Mouse (Mus musculus): ENCODE results near the gene H60b. TPM values are rescaled to one million over a fixed set of nuclear protein-coding genes. Genes with fewer than 3 reads are reported as not detected.
A peak's percentile ranks its signal among the peaks of the same experiment; 100 is the strongest.
"Not testable (repeated sequence)": the region's sequence is repeated elsewhere in the genome, so short reads cannot be mapped to it uniquely, and the experiment has no call there.

H60b gene
- polyA plus RNA-seq, 1 experiment from 2014 or later, result 0.49 TPM

DNA sequence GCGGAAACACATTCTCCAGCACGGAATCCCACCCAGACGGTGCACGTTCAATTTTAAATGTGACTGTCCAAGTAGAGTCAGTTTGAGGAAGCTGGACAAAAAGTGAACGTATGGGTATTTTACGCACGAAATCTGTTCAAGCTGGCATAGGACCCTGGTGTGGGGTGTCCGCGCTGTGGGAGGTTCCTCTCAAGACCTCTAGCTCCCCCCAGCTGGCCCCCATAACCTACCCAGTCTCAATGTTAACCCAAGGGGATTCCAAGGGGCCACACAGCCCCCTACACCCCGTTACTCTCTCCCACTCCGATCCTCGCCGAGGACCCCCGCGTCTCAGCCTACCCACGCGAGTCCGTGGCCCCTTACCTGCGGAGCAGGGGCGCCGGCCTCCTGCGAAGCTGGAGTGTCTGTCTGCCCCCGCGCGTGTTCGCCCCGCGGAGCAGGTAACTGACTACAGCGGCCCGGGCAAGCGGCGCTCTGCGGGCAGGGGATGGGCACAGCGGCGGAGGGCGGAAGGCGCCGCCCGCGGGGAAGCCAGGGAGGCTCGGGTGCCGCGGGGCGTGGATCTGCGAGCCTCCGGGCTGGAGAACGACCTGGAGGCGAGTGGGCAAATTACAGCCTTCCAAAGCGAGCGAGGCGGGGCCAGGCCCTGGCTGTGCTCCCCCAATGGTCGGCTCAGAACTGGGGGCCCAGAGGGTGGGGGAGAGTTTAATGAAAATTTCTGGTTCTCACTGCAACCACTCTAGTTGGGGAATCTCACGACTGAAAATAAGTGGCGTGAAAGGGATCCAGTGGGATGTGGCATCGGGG lies 7.1 kb upstream of the H60b start:
- H3K9ac ChIP-seq (ENCODE audit: low read length); H3K27ac ChIP-seq (ENCODE audit: low read length); H3K36me3 ChIP-seq (ENCODE audit: control insufficient read depth, insufficient read depth, low read length); ATAC-seq (ENCODE audit: insufficient read depth, low FRiP score); H3K9me3 ChIP-seq (replicated peaks; ENCODE audit: control insufficient read depth, low read length): not testable (repeated sequence)
- peak overlapping the region; percentile 20 for H3K4me3 ChIP-seq (replicated peaks; ENCODE audit: low read length)
- peak overlapping the region; percentile 93; the same call in 1 of the 2 replicates for H3K4me2 ChIP-seq (ENCODE audit: low read depth, low read length)
- H3K4me1 ChIP-seq (ENCODE audit: control insufficient read depth, insufficient read depth, low read length), result peaks cover 16% of the 10 kb centered on the region
- H3K27me3 ChIP-seq (ENCODE audit: control insufficient read depth, insufficient read depth, low read length), result peaks cover 23% of the 10 kb centered on the region
- 1% methylated on average over 54 of the region's 55 CpGs for WGBS

DNA sequence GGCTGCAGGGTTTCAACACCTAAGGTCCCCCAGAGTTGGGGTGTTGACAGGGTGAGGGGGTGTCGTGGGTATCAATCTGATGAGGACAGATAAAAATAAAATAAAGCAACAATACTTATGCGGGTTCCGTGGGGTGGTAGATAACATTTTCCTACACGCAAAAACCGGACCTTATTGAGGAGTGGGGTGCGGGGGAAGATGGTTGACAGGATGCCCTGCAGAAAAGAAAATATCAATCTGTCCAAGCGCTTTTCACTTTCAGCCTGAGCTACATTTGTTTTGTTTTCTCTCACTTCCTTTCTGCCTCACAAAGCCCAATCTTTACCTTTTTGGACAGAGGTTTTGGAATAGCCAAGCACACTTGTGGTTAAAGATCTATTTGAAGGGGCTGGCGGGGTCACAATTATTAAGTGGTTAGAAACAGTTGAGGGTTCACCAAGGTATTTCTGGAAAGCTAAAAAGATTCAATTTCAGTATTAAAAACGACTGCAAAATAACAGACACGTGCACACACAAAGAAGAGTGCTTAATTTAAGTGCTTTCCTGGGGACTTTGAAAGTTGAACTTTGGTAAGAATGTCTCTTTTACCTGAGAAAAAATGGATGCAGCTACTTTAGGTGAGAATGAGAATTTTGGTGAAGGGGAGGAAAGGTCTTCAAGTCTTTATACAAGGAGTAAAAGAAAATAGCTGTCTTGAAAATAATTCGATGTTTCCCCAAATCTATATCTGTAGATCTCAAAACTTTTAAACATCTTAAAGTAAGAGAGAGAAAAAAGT lies 6.3 kb upstream of the H60b start:
- not testable (repeated sequence) for H3K4me3 ChIP-seq (replicated peaks; ENCODE audit: low read length); H3K9me3 ChIP-seq (replicated peaks; ENCODE audit: control insufficient read depth, low read length); H3K4me2 ChIP-seq (ENCODE audit: low read depth, low read length); H3K36me3 ChIP-seq (ENCODE audit: control insufficient read depth, insufficient read depth, low read length); H3K9ac ChIP-seq (ENCODE audit: low read length); ATAC-seq (ENCODE audit: insufficient read depth, low FRiP score); H3K27ac ChIP-seq (ENCODE audit: low read length)
- Histone ChIP-seq H3K4me1 (ENCODE audit: control insufficient read depth, insufficient read depth, low read length) (peaks cover 16% of the 10 kb centered on the region), H3K27me3 (ENCODE audit: control insufficient read depth, insufficient read depth, low read length) (peaks cover 31% of the 10 kb centered on the region)
- WGBS, result 8% methylated on average over 11 of the region's 11 CpGs

DNA sequence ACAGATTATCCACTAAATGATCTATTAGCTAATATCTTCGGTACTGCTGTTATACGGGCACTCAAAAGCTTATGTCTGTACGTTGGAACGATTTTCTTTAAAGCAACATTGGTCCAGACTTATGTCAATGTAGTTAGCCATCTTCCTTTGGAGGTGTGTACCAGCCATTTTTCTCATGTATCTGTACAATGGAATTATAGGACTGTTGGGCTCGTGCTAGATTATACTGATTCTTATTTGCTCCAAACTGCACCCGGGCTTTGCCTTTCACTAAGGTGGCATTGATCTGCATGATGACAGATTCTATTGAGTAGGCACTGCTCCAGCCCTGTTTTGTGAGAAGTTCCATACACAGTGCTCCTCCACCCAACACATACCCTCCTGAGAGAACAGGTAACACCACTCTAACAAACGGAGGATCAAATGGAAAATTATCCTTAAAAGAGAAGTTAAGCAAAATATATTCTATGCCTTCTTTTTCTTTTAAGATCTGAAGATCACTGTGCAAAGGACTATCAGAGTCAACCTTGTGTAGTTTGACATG lies 5.2 kb upstream of the H60b start:
- H3K36me3 ChIP-seq (ENCODE audit: control insufficient read depth, insufficient read depth, low read length); H3K27ac ChIP-seq (ENCODE audit: low read length); H3K9me3 ChIP-seq (replicated peaks; ENCODE audit: control insufficient read depth, low read length); H3K9ac ChIP-seq (ENCODE audit: low read length); H3K4me3 ChIP-seq (replicated peaks; ENCODE audit: low read length); H3K4me2 ChIP-seq (ENCODE audit: low read depth, low read length); ATAC-seq (ENCODE audit: insufficient read depth, low FRiP score): not testable (repeated sequence)
- peaks cover 16% of the 10 kb centered on the region for H3K4me1 ChIP-seq (ENCODE audit: control insufficient read depth, insufficient read depth, low read length)
- H3K27me3 ChIP-seq (ENCODE audit: control insufficient read depth, insufficient read depth, low read length), result peaks cover 34% of the 10 kb centered on the region
- 6% methylated on average over 6 of the region's 7 CpGs for WGBS

GRCm38 (mm10) chr10:22154127-22154526 lies 4.3 kb upstream of the H60b start:
- peak overlapping the region; percentile 51 for H3K4me2 ChIP-seq (ENCODE audit: low read depth, low read length)
- not testable (repeated sequence) for H3K36me3 ChIP-seq (ENCODE audit: control insufficient read depth, insufficient read depth, low read length); H3K9ac ChIP-seq (ENCODE audit: low read length); ATAC-seq (ENCODE audit: insufficient read depth, low FRiP score); H3K9me3 ChIP-seq (replicated peaks; ENCODE audit: control insufficient read depth, low read length); H3K27ac ChIP-seq (ENCODE audit: low read length)
- WGBS, result under 1% methylated on average over 38 of the region's 38 CpGs
- peak overlapping the region; percentile 42 for H3K4me3 ChIP-seq (replicated peaks; ENCODE audit: low read length)
- H3K4me1 ChIP-seq (ENCODE audit: control insufficient read depth, insufficient read depth, low read length), result peaks cover 16% of the 10 kb centered on the region
- peaks cover 41% of the 10 kb centered on the region for H3K27me3 ChIP-seq (ENCODE audit: control insufficient read depth, insufficient read depth, low read length)

GRCm38 (mm10) chr10:22154871-22155799 lies 3.3 kb upstream of the H60b start:
- Histone ChIP-seq H3K9ac (ENCODE audit: low read length) (no peak overlapping the region), H3K27ac (ENCODE audit: low read length) (no peak overlapping the region), H3K4me2 (ENCODE audit: low read depth, low read length) (no peak overlapping the region), H3K4me1 (ENCODE audit: control insufficient read depth, insufficient read depth, low read length) (peaks cover 11% of the 10 kb centered on the region), H3K36me3 (ENCODE audit: control insufficient read depth, insufficient read depth, low read length) (no peaks in the 10 kb centered on the region), H3K9me3 (replicated peaks; ENCODE audit: control insufficient read depth, low read length) (no peaks in the 10 kb centered on the region), H3K4me3 (replicated peaks; ENCODE audit: low read length) (no peak overlapping the region), H3K27me3 (ENCODE audit: control insufficient read depth, insufficient read depth, low read length) (peaks cover 42% of the 10 kb centered on the region)
- WGBS, result 36% methylated on average over 3 of the region's 3 CpGs
- ATAC-seq (ENCODE audit: insufficient read depth, low FRiP score), result no peak

DNA sequence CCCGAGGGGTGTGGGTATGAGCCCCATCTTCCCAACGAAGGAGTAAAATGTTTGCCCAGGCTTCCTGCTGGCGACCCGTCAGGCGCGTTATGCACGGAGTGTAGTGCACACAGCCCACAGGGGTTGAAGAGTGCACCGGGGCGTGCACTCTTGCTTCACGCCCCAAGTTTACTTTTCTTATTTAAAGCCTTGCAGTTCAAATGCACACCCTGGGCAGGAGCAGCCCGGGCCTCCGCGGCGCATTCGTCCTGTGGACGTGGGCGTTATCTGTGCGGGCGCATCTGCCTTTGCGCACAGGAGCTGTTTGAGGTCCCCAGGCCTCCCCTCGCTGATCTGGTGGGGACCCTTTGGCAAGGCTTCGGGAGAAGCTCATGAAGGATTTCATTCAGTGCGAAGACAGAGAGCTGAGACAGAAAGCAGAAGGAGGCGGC lies 760 bp downstream of the H60b start:
- H3K4me1 ChIP-seq (ENCODE audit: control insufficient read depth, insufficient read depth, low read length), result no peaks in the 10 kb centered on the region
- peak overlapping the region; percentile 50 for H3K4me2 ChIP-seq (ENCODE audit: low read depth, low read length)
- H3K4me3 ChIP-seq (replicated peaks; ENCODE audit: low read length), result peak overlapping the region; percentile 45
- no peaks in the 10 kb centered on the region for H3K9me3 ChIP-seq (replicated peaks; ENCODE audit: control insufficient read depth, low read length)
- H3K27me3 ChIP-seq (ENCODE audit: control insufficient read depth, insufficient read depth, low read length), result peaks cover 38% of the 10 kb centered on the region
- 1% methylated on average over 24 of the region's 24 CpGs for WGBS
- H3K27ac ChIP-seq (ENCODE audit: low read length), result no peak overlapping the region
- no peaks in the 10 kb centered on the region for H3K36me3 ChIP-seq (ENCODE audit: control insufficient read depth, insufficient read depth, low read length)
- no peak overlapping the region for H3K9ac ChIP-seq (ENCODE audit: low read length)
- ATAC-seq (ENCODE audit: insufficient read depth, low FRiP score), result peak; percentile 70; the same call in 1 of the 2 replicates

DNA sequence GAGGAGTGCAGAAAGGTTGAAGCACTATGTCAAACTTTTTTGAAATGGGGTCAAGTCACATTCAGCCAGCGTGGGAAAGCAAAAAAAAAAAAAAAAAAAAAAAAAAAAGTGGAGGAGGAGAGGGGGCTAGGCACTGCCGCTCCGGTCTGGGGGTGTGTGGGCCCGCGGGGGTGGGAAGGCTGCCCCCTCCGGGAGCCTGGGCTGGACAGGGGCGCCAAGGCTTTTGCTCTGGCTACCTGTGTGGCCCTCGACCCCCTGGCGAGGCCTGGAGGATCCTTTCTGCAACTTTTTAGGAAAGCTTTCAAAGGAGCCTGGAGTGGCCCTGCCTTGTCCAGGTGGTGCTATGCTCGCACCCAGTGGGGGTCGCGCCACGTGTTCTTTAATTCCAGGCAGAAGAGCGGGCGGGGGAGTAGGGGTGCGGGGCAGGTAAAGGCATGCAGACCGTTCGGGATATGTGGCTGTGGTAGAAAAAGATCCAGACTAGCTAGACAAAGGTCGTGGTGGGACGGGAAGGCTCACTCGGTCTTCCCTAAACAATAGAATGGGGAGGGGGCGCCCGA lies 1.3 kb downstream of the H60b start:
- 14% methylated on average over 23 of the region's 23 CpGs for WGBS
- peak overlapping the region; percentile 50; the same call in 1 of the 2 replicates for H3K4me2 ChIP-seq (ENCODE audit: low read depth, low read length)

GRCm38 (mm10) chr10:22163279-22163678 lies 4.9 kb downstream of the H60b start:
- H3K9me3 ChIP-seq (replicated peaks; ENCODE audit: control insufficient read depth, low read length); H3K9ac ChIP-seq (ENCODE audit: low read length); ATAC-seq (ENCODE audit: insufficient read depth, low FRiP score); H3K4me1 ChIP-seq (ENCODE audit: control insufficient read depth, insufficient read depth, low read length); H3K36me3 ChIP-seq (ENCODE audit: control insufficient read depth, insufficient read depth, low read length); H3K27ac ChIP-seq (ENCODE audit: low read length): not testable (repeated sequence)
- WGBS, result 11% methylated on average over 9 of the region's 9 CpGs
- peaks cover 10% of the 10 kb centered on the region for H3K27me3 ChIP-seq (ENCODE audit: control insufficient read depth, insufficient read depth, low read length)
- H3K4me2 ChIP-seq (ENCODE audit: low read depth, low read length), result peak overlapping the region; percentile 40
- H3K4me3 ChIP-seq (replicated peaks; ENCODE audit: low read length), result peak overlapping the region; percentile 6; the same call in 1 of the 2 replicates

More for the DNA sequence above, 1.3 kb downstream of the H60b start:
- Histone ChIP-seq H3K4me3 (replicated peaks; ENCODE audit: low read length) (no peak overlapping the region; the same call in 1 of the 2 replicates), H3K4me1 (ENCODE audit: control insufficient read depth, insufficient read depth, low read length) (no peaks in the 10 kb centered on the region), H3K27me3 (ENCODE audit: control insufficient read depth, insufficient read depth, low read length) (peaks cover 36% of the 10 kb centered on the region), H3K27ac (ENCODE audit: low read length) (no peak overlapping the region), H3K9ac (ENCODE audit: low read length) (no peak overlapping the region), H3K36me3 (ENCODE audit: control insufficient read depth, insufficient read depth, low read length) (no peaks in the 10 kb centered on the region), H3K9me3 (replicated peaks; ENCODE audit: control insufficient read depth, low read length) (no peaks in the 10 kb centered on the region)
- no peak for ATAC-seq (ENCODE audit: insufficient read depth, low FRiP score)
